Mouse (Mus musculus): ENCODE data around the gene Zfp341.
A peak's percentile ranks its signal among the peaks of the same experiment; 100 is the strongest.

DNA sequence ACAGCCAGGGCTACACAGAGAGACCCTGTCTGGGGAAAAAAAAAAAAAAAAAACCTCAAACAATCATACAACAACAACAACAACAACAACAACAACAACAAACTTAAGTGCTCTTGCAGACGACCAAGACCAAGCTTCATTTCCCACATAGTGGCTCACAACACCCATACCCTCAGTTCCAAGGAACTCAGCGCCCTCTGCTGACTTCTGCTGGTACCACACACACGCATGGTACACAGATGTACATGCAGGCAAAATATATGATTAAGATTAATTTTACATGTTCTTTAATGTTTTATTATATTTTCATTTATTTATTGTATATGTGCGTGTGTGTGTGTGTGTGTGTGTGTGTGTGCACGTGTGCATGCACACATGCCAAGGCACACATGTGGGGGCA is 26.7 kb upstream of the Zfp341 start:
- TF ChIP-seq CTCF (IDR thresholded peaks at IDR 0.05; ENCODE audit: borderline replicate concordance, extremely low read depth, insufficient read depth, insufficient read length) (peak; percentile 55; the same call in 1 of the 2 replicates), POLR2A (IDR thresholded peaks at IDR 0.05; ENCODE audit: borderline replicate concordance, extremely low read depth, insufficient read depth, insufficient read length, poor library complexity, severe bottlenecking) (no peak)

All from brain, embryonic 14.5 days (tissue).